Mouse (Mus musculus): ENCODE measurements around the gene Fxyd5.

Gene Fxyd5

DNA sequence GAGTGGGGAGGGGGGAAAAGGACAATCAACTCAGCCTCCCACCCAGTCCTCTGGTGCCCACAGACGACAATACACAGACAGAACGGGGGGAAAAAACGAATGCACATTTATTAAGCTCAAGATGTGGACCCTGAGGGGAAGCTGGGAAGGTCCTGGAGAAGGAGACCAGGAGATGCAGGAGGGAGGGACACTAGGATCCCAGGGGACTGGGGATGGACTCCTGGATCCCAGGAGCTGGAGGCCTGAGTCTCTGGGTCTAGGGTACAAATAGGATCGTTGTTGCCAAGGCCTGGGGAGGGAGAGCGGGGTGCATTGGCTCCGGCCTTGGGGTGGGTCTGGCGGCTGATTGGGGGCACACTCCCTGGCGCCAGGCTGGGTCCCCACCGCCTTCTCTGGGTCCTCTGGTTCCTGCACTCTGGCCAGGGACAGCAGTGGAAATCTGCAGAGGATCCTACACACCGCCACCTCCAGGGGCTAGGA lies at the start of gene Fxyd5:
Gene Fxyd5 (minus strand): TSS at position 51 of the 480 bp plus-strand sequence.
- no peak for DNase-seq (ENCODE audit: low read depth, low spot score)

- no peak for DNase-seq (ENCODE audit: low read depth, low spot score)
Measured at GRCm38 (mm10) chr7:31089721-31090120, 47.4 kb upstream of the Fxyd5 start.

- no peak for DNase-seq (ENCODE audit: low read depth, low spot score)
Measured at GRCm38 (mm10) chr7:31088206-31088605, 45.9 kb upstream of the Fxyd5 start.

DNA sequence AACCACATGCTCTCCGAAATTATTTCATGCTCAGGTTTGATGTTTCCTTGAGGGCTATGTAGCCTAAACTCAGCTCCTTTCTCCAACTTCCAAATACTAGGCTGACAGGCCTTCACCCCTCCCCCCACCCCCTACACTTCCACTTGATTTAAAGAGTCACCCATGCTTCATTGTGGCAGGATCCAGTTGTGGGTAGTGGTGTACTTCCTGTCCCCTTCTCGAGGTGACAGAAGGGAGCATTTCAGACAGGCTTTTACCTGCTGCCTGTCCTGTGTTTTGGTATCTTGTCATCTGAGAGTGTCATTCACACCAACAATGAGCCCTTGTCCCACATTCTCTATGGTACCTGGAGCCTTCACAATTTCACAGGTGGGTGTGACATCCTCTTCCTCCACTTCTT lies 45.0 kb upstream of the Fxyd5 start:
- DNase-seq (ENCODE audit: low read depth, low spot score): no peak

- no peak for DNase-seq (ENCODE audit: low read depth, low spot score)
Measured at GRCm38 (mm10) chr7:31086175-31086755, 44.0 kb upstream of the Fxyd5 start.

- DNase-seq (ENCODE audit: low read depth, low spot score): peak; percentile 13
Measured at GRCm38 (mm10) chr7:31085171-31085570, 42.9 kb upstream of the Fxyd5 start.

DNA sequence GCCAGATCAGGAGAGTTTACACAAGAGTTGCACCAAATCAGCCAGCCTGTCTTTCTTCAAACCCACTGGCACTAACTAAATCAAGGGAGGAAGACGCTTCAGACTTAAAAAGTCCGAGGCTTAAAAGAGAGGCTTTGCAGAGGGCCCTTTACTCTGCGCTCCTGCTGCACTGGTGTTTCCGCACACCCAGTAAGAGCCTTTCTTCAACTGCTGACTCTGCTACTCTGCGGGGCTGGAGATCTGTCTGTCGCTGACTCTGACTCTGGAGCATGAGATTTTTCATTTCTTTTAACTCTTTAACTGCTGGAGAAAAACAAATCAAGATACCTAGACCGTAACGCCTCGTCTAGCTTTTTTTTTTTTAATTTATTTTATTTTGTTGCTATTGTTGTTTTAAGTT lies 41.9 kb upstream of the Fxyd5 start:
- DNase-seq (ENCODE audit: low read depth, low spot score): no peak

DNA sequence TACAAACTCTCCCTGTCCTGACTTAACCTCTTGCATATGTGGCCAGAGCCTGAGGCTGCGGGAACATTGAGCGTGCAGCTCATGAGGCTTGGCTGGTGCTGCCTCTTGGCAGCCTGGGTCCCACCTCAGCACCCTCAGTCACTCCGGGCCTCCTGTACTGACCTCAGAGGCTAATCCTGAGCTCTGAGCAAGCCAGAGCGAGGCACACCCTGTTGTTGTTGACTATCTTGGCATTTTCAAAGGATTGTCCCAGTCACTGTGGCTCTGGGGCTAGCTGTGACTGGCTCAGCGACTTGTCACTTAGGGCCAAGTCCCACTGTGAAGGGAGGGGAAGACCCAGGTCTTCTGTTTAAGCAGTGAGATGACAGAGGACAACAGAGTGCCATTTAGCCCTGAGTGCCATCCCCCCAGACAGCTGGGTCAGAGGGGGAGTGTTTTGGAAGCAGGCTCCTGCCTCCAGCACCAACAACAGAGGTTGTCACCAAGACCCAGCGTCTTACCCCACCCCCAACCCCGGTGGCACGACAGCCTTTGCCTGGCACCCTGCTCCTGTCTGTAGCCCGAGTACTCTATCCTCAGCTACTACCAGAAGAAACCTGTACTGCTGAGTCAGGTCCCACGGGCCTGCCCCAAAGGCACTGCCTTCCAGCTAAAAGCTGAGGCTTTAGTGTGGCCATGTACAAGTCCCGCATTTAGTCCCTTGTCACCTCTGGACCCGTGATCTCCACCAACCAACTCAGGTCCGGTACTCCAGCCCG lies 40.7 kb upstream of the Fxyd5 start:
- DNase-seq (ENCODE audit: low read depth, low spot score): no peak

GRCm38 (mm10) chr7:31082106-31082505 lies 39.8 kb upstream of the Fxyd5 start:
- no peak for DNase-seq (ENCODE audit: low read depth, low spot score)

DNA sequence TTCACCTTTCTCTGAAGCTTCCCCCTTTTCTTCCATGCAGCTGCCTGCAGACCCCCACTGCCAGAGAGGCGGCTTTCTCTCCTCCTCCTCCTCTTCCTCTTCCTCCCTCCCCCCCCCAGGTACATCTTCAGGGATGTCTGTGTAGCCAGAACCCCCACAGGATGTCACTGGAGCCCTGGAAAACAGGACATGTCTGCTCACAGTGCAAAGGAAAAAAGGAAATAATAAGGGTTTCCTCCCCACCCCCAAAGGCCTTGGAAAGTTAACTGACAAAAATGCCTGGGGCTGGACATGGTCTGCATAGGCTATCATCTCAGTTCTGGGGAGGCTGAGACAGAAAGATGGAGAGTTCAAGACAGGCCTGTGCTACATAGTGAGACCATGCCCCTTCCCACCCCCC lies 38.8 kb upstream of the Fxyd5 start:
- no peak for DNase-seq (ENCODE audit: low read depth, low spot score)

DNA sequence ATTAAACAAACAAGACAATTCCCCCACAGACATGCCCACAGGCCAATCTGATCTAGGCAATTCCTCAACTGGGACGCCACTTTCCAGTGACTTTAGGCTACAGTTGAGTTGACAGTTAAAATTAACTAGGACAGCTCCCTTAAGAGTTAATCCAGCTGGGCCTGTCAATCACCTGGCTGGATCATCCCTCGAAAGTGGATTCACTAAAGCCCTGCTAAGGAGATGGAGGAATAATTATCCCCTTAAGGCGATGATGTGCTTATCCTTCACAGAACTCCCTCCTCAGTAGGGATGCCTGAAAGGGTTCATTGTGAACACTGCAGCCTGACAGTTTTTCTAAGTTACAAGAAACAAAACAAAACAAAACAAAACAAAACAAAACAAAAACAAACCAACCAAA lies 38.3 kb upstream of the Fxyd5 start:
- DNase-seq (ENCODE audit: low read depth, low spot score): no peak

DNA sequence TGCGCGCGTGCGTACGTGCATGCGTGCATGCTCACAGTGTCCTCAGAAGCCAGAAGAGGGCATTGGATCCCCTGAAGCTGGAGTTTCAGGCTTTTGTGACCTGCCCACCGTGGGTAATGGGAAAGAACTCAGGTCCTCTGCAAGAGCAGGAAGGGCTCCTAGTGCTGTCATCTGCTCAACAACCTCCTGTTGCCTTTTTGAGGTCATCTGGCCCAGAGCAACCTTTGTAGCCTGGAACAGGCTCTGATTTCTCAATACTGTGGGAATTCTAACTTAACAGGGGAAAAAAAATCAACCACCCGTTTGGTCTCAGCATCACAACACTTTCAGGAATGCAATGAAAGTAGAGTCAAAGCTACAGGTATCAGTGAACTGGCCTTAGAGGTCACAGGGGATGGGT lies 37.4 kb upstream of the Fxyd5 start:
- DNase-seq (ENCODE audit: low read depth, low spot score): no peak

DNA sequence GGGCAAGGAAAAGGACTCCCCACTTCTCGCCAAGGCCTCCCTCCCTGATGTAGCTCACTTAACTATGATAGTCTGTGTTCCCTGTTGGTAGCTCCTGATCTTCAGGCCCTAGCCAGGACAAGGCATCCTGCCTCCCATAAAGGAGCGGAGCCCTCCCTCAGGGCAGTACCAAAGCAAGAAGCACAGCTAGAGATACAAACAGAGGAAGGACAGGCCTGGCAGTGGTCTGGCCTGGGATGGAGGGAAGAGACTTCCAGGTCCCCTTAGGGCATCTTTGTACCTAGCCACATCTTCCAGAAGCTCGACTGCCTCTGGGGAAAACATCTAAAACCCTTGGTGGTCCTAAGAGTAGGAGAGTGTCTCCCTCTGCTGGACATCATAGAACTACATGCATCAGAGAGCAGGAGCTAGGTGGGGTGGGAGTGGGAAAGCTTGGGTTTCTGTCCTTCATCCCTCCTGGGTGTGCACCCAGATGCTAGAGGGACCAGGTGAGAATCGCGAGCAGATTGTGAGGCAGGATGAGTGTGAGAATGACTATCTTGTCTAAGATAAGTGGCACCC lies 35.7 kb upstream of the Fxyd5 start:
- peak; percentile 67 for DNase-seq (ENCODE audit: low read depth, low spot score)

GRCm38 (mm10) chr7:31077470-31077869 lies 35.2 kb upstream of the Fxyd5 start:
- peak; percentile 40 for DNase-seq (ENCODE audit: low read depth, low spot score)

- no peak for DNase-seq (ENCODE audit: low read depth, low spot score)
Measured at GRCm38 (mm10) chr7:31076492-31076891, 34.2 kb upstream of the Fxyd5 start, which contains the start of gene Fxyd3. Fxyd3 (minus strand) TSS chr7:31076704.

- DNase-seq (ENCODE audit: low read depth, low spot score): no peak
Measured at GRCm38 (mm10) chr7:31074713-31075069, 32.4 kb upstream of the Fxyd5 start.

GRCm38 (mm10) chr7:31074061-31074712 lies 31.9 kb upstream of the Fxyd5 start:
- no peak for DNase-seq (ENCODE audit: low read depth, low spot score)

DNA sequence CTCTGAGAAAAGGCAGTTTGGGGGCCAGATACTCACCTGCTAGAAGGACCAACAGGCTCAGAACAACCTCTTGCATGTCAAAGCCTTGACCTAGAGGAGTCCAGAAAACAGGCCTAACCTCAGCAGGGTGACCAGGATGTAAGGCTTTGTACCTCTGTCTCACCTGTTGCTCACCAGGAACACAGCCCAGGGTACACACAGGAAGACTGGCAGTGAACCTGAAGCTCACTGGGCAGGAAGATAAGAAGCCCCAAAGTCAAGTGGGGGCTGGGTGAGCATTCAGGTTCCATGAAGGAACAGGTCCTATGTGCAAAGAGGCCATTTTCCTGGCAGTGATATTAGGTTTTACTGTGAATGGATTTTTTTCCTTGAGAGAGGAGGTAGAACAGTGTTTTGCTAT lies 31.3 kb upstream of the Fxyd5 start:
- no peak for DNase-seq (ENCODE audit: low read depth, low spot score)

DNA sequence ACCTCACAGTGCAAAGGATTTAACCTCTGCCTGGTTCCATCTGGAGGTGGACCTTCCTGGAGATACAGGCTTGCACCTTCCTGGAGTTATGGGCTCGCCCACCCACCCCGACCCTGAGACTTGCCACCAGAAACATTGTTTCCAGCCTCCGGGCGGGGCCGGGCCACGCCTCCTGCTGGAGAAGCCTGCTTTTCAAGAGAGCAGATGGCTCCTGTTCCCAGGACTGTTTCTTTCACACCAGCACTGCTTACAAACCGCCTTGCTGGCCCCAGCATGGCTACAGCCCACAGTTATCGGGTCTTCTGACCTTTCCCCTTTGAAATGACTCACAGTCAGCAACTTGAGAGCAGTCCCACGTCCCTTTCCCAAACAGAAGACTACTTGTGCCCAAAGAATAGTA lies 30.0 kb upstream of the Fxyd5 start:
- no peak for DNase-seq (ENCODE audit: low read depth, low spot score)

GRCm38 (mm10) chr7:31070324-31070723 lies 28.0 kb upstream of the Fxyd5 start:
- DNase-seq (ENCODE audit: low read depth, low spot score): no peak

DNA sequence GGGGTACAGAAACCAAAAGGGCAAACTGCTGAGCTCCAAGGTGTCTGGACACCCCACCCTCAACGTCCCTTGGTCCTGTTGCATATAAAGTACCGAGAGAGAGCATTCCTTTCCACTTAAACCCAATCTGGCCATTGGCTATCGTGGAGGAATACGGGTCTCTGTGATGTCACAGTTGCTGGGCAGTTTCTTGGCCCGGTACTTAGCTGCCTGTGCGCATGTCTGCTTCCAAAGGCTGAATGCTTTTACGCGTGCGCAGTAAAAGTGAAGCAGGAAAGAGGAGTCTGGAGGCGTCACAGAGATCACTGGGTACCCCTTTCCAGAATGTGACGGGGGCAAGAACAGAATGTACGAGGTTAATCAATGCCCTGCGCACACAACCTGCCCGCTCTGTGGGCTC lies 27.2 kb upstream of the Fxyd5 start:
- no peak for DNase-seq (ENCODE audit: low read depth, low spot score)

DNA sequence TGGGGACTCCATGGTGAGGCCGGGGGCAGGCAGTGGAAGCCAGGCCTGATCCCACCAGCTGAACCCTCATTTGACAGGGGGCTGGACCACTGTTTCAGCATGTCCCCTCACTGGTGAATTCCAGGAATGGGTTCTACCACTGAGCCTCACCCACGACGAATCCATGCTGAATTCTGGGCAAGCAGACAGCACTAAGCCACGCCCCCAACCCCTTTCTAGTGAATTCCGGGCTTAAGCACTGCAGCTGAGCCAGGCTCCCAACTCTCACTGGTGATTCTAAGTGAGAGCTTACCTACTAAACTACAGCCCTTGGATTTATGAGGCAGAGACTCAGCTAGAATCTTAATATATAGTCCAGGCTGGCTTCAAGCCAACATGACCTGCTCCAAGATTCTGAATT lies 25.6 kb upstream of the Fxyd5 start:
- no peak for DNase-seq (ENCODE audit: low read depth, low spot score)

Measured in forelimb bud, embryonic 11.5 days (tissue).